Mouse (Mus musculus) fat pad, adult 2 months (tissue): ENCODE measurements around the gene Snrnp48.

Experiments used
- DNase-seq: peaks from one replicate; pipeline ENCODE4 v3.0.0-alpha.2; 2011; ENCODE audit warnings: low read depth, low spot score; ENCODE audit errors: extremely low read depth

The Snrnp48 gene

DNA sequence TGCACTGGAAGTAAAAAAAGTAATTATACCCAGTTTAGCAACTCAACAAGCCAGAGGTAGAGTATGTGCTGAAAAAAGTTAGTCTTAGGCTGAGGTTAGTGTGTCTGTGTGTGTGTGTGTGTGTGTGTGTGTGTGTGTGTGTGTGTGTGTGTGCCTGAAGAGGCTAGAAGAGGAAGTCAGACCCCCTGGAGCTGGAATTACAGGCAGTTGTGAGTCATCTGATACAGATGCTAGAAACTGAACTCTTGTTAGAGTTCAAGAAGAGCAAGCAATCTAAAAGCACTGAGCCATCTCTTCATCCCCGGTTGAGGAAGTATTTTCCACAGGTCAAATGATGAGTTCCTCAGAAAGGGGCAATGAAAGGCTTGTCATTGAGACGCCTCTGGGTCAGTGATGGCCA, 54.2 kb downstream of the Snrnp48 start:
- DNase-seq: no peak

DNA sequence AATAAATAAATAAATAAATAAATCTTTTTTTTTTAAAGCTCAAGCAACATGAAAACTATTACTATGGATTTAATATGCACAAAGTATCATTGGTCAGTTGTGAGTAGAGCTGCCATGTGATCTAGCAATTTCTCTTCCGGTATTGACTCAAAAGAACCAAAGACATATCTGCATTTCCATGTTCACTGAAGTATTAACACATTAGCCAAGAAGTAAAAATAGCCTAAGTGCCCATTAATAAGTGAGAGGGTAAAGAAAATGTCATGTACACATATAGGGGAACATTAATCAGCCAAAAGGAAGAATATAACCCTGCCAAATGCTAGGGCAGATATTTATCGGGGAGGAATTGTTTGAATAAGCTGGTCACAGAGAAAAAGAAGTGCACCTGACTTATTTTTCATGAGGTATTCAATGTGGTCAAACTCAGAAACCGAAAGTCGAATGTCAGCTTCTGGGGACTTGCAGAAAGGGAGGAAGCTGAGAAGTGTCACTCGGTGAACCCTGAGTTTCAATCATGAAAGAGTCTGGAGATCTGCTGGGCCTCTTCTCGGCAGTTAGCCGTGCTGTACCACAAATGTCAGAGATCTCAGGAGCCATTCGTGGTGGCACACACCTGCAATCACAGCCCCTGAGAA, 64.4 kb downstream of the Snrnp48 start:
- no peak for DNase-seq

DNA sequence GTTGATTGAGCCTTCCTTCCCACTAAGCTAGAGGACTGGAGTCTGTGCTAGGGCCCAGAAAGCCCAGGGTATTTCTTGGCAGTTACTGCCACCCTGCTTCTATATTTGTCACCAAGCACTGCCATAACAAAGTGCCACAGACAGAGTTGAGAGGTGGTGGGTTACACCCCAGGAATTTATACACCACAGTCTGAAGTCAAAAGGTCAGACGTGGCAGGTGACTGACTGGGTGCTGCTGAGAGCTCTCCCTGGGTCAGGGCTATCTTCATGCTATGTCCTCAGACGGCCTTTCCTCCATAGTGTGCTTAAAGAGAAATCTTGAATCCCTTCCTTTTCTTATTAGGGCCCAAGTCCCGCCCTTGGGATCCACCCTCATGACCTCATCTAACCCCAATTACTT, 67.9 kb downstream of the Snrnp48 start:
- DNase-seq: no peak
